Mouse (Mus musculus) granulocyte monocyte progenitor cell, adult 5-6 weeks (primary cell): ENCODE measurements around the gene Cyb5r1. TPM values are rescaled to one million over a fixed set of nuclear protein-coding genes. Genes with fewer than 3 reads are reported as not detected.

Source experiments
- ATAC-seq: replicated peaks from 2 replicates; pipeline ENCODE4 v1.8.0; 2016; ENCODE audit warnings: mild to moderate bottlenecking, moderate TSS enrichment, inconsistent platforms; ENCODE audit not compliant: poor library complexity, severe bottlenecking
- total RNA-seq, 2 experiments: library from RNA; stranded (forward) in 1 of 2; stranded (reverse) in 1 of 2; fragments of 200-712, 200-1000 nt in 1 of 2; fragments of >200 nt in 1 of 2; fragmentation: Nextera tagmentation in 1 of 2; gene quantifications; 2 replicates each; pipeline ENCODE4 v1.2.3; 2014 to 2017

Cyb5r1 gene
- 51.2 and 63.3 TPM in 2 replicates for total RNA-seq (2014; fragmentation: Nextera tagmentation)
- total RNA-seq (2017): 26.0 and 34.6 TPM in 2 replicates

DNA sequence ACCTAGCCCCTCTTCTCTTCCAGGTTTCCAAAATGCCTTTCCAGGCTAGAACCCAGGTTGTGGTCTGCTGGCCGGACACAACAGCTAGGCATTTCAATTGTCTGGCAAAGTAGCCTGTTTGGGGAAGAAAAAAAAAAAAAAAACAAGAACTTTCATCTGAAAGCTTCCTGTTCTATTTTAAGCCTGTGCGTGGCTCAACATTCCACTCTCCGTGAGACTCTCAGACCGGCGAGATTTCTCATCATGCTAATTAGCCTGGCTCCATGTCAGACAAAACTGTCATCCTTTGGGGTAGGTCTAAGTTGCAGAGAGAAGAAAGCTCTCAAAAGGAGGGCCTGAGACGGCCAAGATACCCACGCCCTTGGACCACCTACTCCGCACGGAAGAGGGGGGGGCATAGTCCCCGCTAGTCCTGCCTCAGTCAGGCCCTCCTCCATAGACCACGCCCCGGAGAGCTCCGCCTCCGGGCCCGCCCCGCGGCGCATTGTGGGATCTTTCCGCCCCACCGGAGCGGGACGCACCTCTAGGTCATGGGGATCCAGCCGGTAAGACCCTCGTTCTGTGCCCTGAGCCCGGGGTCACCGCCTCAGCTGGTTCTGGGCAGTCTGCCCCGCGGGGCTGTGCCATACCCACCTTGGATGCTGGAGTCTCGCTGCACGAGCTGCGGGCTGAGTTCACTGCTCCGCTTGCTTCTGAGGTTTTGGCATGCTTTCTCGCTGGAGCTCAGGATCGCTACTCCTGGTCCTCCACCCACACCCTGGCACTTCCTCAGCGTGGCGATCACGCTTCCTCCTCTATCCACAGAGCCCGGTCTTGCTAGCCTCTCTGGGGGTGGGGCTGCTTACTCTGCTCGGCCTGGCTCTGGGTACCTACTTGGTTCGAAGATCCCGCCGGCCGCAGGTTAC lies at the start of gene Cyb5r1:
Gene Cyb5r1 (plus strand): TSS at position 51 of the 905 bp plus-strand sequence.
- peak; percentile 95 for ATAC-seq

DNA sequence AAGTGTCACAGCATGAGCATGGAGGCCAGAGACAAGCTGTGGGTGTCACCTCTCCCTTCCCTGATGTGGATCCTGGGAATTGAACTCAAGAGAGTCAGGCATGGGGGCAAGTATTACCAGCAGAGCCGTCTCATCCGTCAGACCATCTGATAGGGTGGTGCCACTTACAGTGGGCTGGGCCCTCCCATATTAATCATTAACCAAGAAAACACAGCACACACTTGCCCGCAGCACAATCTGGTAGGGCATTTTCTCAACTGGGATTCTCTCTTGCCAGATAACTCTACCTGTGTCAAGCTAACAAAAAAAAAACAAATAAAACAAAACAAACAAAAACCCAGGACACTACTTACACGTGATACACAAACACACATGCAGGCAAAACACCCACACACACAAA lies 47.9 kb upstream of the Cyb5r1 start:
- ATAC-seq: no peak

DNA sequence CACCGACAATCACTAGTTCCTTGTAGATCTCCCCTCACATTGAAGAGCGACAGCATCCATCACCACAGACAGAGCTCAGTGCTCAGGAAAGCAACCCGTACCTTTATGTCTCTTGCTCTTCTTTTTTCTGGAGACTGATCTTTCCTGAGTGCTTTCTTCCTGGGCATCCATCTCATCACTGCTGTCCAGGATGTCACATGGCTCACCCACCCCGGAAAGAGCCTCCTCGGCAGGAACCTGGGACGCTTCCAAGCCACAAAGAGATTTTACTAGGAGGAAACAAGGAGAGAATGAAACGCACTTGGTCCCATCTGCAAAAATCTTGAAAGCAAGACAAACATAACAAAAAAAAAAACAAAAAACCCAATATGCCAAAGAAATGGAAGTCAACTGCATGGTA lies 44.7 kb upstream of the Cyb5r1 start:
- ATAC-seq: no peak

DNA sequence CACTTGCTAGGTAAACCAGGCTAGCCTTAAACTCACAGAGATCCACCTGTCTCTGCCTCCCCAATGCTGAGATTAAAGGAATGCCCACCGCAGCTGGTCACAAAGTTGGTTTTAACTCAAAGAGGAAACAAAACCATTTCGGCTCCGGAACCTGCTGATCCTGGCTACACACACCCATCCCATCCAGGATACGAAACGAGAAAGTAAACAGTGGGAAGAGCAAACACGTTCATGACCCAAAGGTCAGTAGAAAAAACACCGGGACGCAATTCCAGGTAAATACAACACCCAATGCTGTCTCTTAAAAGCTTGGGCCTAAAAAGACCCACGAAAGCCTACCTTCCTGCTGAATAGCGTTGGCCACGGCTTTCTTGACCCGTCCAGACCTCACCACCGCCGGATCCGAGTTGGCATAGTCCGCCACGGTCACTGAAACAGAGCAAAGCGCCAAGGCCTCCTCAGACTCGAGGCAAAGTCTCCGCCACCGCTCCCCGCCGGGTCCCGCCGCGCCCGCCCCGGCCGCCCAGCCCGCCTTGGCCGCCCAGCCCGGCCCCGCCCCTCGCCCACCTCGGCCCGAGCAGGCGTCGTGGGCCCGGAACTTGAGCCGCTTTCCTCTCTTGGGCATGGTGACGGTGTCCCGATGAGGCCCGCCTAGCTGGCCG lies 44.0 kb upstream of the Cyb5r1 start:
- ATAC-seq: no peak

DNA sequence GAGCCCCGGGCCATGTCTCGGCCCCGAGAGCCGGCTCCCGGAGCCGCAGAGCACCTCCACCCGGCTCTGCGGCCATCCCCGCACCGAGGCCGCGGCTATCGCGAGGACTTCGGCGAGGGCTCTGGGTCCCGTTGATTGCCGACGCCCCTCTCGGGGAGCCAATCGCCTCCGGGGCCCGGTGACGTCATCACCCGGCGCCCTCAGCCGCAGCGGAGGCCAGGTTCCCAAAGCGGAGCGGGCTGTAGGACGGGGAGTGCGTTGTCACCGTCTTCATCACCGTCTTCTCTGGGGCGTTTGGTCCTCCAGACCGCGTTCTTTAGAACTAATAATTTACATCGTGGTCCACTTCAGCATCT lies 43.5 kb upstream of the Cyb5r1 start, which contains the start of gene Tmem183a:
Gene Tmem183a (minus strand): TSS at position 123 of the 356 bp plus-strand sequence.
- ATAC-seq: peak; percentile 98

DNA sequence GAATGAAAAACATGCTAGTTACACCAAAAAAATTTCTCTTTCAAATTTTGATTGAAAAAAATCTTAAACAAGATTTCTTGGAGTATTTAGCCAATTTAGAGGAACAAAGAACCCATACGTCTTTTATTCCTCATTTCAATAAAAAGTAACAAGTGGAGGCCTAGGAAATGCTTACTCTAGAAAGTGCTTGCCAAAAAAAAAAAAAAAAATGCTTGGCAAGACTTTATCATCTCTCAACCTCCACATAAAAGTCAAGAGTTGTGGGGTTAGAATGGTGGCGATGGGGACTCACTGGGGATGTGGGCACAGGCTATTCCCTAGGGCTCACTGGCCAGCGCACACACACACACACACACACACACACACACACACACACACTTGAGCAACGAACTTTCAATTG lies 42.2 kb upstream of the Cyb5r1 start:
- no peak for ATAC-seq

DNA sequence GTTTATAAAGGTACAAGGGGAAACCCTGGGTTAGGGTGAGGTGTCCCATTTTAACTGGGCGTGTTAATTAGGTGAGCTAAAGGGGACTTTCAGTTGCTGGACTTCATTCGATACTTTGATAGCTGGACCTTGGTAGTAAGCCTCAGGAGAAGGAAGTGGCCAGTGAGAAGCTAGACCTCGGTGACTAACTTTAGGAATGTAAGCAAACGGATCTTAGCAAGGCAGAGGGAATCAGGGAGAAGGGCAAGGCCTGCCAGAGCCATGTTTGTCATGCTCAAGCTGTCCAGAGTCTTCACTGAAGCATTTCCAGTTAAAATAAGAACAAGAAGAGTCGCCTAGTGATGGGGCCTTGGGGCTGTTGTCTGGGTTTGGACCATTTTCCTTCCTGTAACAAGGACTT lies 39.9 kb upstream of the Cyb5r1 start:
- no peak for ATAC-seq

DNA sequence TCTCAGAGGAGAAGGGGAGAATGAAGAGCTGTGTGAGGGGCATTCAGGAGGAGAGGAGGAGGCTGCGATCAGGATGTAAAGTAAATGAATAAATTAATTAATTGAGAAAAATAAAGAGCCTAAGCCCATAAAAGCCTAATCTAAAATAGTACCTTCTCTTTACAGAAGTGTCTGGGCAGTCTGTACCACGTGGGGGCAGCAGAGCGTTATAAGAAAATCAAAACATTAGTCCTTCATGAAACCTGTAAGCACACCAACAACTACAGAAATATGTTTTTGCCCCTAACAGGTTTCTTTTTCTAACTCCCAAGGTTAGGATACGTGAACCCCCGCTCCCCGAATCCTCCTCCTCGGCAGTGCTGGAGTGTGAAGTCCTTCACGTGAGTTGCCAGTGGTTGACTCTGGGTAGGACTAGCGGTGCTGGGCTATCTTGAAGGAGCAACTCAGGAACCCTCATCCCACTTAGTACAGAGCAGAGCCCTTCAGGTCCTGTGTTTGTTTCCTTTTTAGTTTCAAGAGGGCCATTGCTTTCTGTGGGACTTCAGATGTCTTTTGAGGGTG lies 36.5 kb upstream of the Cyb5r1 start:
- ATAC-seq: no peak; the same call in 1 of the 2 replicates

DNA sequence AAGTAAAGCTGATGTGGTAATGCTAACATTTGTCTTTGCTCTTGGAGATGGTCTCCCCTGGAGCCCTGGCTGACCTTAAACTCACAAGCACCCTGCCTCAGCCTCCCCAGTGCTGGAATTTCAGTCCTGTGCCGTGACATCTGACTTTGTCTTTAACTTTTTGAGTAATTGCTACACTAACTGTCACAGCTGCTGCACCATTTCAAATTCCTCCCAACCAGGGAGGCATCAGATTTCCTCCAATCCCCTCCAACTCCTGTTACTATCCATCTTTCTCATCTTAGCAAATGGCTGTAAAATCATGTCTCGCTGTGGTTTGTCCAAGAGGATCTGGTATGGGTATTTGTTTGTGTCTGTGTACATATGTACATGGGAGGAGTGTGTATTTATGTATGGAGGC lies 31.2 kb upstream of the Cyb5r1 start:
- ATAC-seq: no peak

DNA sequence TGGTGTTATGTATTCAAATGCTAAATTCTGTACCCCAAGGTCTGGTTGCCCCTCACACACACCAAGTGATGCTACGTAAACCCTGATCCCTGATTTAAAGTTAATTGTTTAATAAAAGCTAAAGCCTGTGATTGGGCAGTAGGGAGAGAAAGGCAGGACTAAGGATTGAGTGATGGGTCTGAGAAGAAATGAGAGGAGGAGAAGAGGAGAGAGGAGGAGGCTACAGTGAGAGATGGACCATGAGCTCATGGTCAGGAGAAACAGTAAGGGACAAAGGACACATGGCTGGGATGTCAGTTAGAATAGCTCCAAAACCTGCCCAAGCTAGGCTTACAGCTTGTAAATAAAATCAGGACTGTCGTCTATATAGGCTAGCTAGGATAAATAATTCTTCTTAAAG lies 24.3 kb upstream of the Cyb5r1 start:
- ATAC-seq: no peak

DNA sequence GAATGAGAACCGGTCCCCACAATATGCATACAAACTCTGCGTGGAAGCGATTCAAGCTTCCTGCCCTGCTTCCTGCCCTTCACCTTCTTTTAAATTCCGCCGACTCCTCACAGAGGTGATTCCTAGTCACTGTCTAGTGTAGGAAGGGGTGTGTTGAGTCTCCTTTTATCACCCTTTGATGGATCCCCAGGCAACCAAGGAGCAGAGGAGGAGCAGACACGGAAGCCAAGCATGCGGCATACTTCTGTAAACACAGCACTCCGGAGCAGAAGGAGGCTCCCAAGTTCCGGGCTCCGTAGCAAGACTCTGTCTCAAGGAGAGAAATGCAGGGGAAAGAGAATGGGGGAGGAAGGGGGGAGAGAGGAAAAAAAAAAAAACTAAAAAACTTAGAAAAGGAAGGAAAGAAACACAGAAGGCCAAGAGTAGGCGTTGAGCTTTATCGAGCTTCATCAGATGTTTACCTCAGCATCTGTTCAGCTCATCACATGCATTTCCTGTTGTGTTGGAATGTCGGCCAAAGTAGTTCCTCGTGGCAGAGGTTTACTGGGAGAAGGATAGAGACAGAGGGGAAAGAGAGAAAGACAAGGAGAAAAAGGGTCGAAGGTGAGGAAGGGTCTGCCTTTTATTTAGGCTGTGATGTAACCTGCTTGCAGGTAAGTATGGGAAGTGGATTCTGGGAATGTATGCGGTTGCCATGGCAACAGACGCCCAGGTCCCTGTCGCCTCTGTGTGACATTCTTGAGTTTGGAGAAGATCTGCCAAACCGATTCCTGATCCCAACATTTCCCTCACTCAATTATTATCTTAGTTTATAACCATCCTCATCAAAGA lies 23.3 kb upstream of the Cyb5r1 start:
- ATAC-seq: no peak

DNA sequence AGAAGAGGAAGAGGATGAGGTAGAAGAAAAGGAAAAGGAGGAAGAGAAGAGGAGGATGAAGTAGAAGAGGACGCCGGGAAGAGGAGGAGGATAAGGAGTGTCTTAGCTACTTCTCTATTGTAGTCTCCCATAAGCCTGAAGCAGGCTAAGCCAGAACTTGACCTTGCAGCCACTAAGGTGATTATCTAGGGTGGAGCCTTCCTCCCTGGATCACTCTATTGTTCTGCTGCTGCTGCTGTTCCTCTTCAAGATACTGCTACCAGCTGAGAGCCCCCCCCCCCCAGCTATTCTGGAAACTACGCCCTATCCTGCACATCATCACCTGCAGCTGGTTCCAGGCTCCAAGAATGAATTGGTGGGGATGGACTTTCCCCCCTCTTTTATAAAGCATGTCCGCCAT lies 20.8 kb upstream of the Cyb5r1 start:
- no peak for ATAC-seq

DNA sequence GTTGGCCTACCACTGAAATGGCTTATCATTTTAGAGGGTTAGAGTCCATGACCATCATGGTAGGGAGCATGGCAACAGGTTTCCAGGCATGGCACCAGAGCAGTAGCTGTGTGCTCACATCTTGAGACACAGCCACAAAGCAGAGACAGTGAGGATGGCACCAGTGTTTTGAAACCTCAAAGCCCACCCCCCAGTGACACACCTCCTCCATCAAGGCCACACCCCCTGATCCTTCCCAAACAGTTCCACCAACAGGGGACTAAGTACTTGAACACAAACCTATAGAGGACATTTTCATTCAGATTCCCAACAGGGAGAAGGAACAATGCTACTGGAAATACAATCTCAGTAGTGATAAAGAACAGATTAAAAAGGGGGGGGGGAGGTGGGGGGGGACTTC lies 20.2 kb upstream of the Cyb5r1 start:
- ATAC-seq: no peak

DNA sequence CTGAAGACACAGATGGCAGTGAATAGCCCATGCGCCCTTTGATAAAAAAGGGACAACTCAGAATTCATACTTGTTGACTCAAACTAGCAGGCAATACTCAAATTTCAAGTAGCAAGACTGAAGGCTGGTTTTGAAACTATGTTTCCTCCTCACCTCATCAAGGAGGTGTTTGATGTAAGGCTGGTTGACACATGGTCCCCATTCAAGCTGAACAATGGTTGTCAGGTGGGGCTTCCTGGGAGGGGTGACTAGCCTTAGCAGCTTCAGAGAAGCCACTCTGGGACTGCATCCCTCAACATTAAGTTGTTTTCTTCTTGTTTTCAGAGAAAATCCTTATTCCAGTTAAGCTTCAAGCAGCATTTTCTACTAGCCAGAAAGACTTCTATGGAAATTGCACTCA lies 19.7 kb upstream of the Cyb5r1 start, which contains the start of gene 4933406M09Rik:
Gene 4933406M09Rik (plus strand): TSS at position 275 of the 400 bp plus-strand sequence.
- no peak for ATAC-seq

DNA sequence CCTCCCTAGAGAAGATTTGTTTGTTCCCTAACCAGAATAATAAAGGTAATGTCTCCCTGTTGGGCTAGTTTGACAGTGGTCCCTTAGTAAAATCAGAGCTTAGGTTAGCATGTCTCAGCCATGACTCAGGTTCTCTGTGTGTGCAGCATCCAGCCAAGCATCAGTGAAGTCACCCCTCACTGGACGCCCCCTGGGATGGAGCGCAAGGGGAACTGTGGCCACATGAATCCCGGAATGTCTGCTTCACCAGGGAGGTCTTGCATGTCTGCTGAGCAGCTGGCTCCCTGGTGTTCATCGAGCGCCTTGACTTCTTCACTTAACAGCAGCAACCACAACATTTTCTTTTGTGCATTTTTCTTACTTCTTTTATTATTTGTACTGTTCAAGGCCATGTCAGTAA lies 11.5 kb upstream of the Cyb5r1 start:
- ATAC-seq: no peak

DNA sequence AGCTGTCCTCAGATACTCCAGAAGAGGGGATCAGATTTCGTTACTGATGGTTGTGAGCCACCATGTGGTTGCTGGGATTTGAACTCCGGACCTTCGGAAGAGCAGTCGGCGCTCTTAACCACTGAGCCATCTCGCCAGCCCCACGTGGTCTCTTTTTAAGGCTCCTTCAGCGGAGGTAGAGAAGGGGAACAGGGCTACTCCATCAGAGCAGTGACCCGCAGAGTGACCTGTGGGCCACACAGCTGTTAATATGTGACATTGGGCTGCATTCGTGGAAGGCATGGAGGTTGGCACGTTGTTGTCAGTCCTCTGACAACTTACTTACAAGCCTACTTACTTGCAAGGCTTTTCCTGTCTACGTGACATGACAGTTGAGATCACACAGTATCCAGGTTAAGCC lies 7.1 kb upstream of the Cyb5r1 start:
- no peak for ATAC-seq

DNA sequence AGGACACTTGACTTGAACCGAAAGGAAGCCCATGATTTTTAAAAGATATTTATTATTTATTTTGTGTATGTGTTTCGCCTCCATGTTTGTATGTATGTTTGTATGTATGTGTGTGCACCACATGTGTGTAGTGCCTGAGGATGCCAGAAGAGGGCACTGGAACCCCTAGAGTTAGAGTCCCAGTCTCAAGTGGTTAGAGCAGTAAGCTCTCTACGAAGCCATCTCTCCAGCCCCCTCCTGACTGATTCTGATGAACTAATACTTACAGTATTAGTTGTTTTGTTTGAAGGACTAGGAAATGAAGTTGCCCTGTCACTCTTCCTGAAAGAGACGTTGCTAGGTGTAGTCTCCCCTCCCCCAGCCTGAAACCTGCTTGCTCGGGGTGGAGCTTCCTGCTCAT lies 5.6 kb upstream of the Cyb5r1 start:
- no peak for ATAC-seq

DNA sequence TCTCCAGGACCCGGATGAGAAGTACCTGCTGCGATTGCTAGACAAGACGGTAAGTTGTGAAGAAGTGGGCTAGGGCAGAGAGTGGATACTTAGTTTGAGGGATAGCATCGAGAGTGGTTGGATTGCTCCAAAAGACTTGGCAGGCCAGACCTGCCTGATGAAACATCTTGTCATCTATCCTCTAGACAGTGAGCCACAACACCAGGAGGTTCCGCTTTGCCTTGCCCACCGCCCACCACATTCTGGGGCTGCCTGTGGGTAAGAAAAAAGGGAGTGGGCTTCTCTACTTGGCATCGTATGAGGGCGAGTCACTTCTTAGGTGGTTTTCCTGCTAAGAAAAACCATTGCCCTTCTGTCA lies 1.0 kb downstream of the Cyb5r1 start:
- peak; percentile 62 for ATAC-seq

DNA sequence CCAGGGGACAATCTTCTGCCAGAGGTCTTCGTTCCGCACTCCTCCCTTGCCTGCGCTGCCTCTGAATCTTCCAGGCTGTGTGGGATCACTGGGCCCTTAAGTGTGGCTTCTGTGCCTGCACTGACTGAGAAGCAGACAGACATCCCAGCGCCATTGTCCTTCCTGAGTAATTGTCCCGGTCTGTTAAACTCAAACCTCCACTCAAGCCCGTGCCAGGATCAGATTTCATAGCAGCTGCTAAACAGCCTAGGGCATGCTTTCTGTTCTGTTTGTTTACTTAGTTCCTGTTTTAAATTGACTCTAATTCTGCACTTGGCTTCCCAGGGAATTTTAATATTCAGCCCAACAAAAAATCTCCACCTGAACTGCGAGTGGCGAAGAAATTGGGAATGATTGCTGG lies 2.7 kb downstream of the Cyb5r1 start:
- no peak for ATAC-seq
